ENCODE assay signal across 8 mouse cellular contexts in genomic region chr11:97357663-97358062, GRCm38 (mm10). TPM values are rescaled to one million over a fixed set of nuclear protein-coding genes. Genes with fewer than 3 reads are reported as not detected.
DNase-seq lines count a peak whose midpoint lies in the region; ATAC-seq and TF ChIP-seq lines count a peak whose summit lies in the region.
"Not testable (repeated sequence)": the region's sequence is repeated elsewhere in the genome, so short reads cannot be mapped to it uniquely, and the experiment has no call there.

No protein-coding gene starts in this region.

- not testable (repeated sequence) for ATAC-seq in Patski
- peak; percentile 67 for ATAC-seq in megakaryocyte, adult 5-6 weeks (ENCODE audit: poor library complexity, severe bottlenecking)

- 18% methylated on average over 6 of the region's 6 CpGs for WGBS in small intestine, adult 2 months

- TF ChIP-seq POLR2A in small intestine, adult 2 months (IDR thresholded peaks at IDR 0.05; ENCODE audit: low read depth, low read length), result not testable (repeated sequence)

- DNase-seq in Patski (ENCODE audit: low read depth, low spot score), result peak; percentile 33
- peak; percentile 83 for DNase-seq in cerebellum, adult 9-10 months
- DNase-seq in frontal cortex, postnatal 25 days (ENCODE audit: low spot score in 2 of 2), result peak; percentile 58 to 72
- peak; percentile 70 for DNase-seq in hindlimb bud, embryonic 11.5 days (ENCODE audit: extremely low spot score, low read depth, low spot score)
- peak; percentile 62 to 70 for DNase-seq in layer of hippocampus, postnatal 36 days
- DNase-seq in urinary bladder, postnatal 4 days (ENCODE audit: low spot score in 2 of 2), result peak; percentile 44 to 76

- CTCF ChIA-PET in Patski (lab: Charles Lee), result interaction anchor here (0.7 to 3.8 kb wide), 8 partner anchors 9 to 50 kb away, joined by 3 to 24 read pairs (median 4); no protein-coding TSS in a partner anchor

- H3K27ac ChIP-seq in small intestine, adult 2 months (ENCODE audit: insufficient read depth, low read depth, low read length), result not testable (repeated sequence)

- in situ Hi-C loops in Patski (cut with MboI; ENCODE audit: low pct_unique_long_range_greater_than_20kb), result not testable (repeated sequence)

- POLR2A ChIA-PET in Patski (lab: Charles Lee), result not testable (repeated sequence)

- not testable (repeated sequence) for H3K4me1 ChIP-seq in small intestine, adult 2 months (ENCODE audit: control insufficient read depth, insufficient read depth, insufficient read length, low read length)

- not testable (repeated sequence) for H3K4me3 ChIP-seq in small intestine, adult 2 months (ENCODE audit: low read depth, low read length)

- TF ChIP-seq CTCF in Patski (IDR thresholded peaks at IDR 0.05), result peak; percentile 80
- TF ChIP-seq CTCF in small intestine, adult 2 months (IDR thresholded peaks at IDR 0.05; ENCODE audit: extremely low read depth, insufficient read length, insufficient replicate concordance, low read depth, low read length), result peak; percentile 77; the same call in 1 of the 2 replicates

- H3K27me3 ChIP-seq in Patski; small intestine, adult 2 months (ENCODE audit: control insufficient read depth, insufficient read depth, low read length): not testable (repeated sequence)

- H3K36me3 ChIP-seq in small intestine, adult 2 months (ENCODE audit: control insufficient read depth, insufficient read depth, low read length), result not testable (repeated sequence)

RNA-seq across cellular contexts. Expression of gene Socs7, which starts 4.7 kb away (rescaled TPM):
- 21.7 TPM for polyA plus RNA-seq in Patski (2021)
- 10 to 100 TPM; 83.8 to 83.9 TPM for total RNA-seq in layer of hippocampus, postnatal 36 days (2021)
- total RNA-seq in megakaryocyte, adult 5-6 weeks (2015), result 4.0 and 4.4 TPM in 2 replicates
- total RNA-seq in megakaryocyte, adult 5-6 weeks (2017), result 7.6 and 8.5 TPM in 2 replicates
- 2.5 and 4.6 TPM in 2 replicates for polyA plus RNA-seq in small intestine, adult 2 months (2012; rRNA removed)

RNA-seq across cellular contexts. Expression of gene Gpr179, which starts 5.8 kb away (rescaled TPM):
- 0.09 TPM for polyA plus RNA-seq in Patski (2021)
- under 1 TPM; 0.23 to 0.30 TPM for total RNA-seq in layer of hippocampus, postnatal 36 days (2021)
- total RNA-seq in megakaryocyte, adult 5-6 weeks (2015), result not detected in 2 replicates
- total RNA-seq in megakaryocyte, adult 5-6 weeks (2017), result under 0.01 TPM in 1 of 2 replicates, not detected in the other
- 0.03 TPM in 2 replicates for polyA plus RNA-seq in small intestine, adult 2 months (2012; rRNA removed)

RNA-seq across cellular contexts. Expression of gene Mrpl45, which starts 42.1 kb away (rescaled TPM):
- 43.5 TPM for polyA plus RNA-seq in Patski (2021)
- total RNA-seq in layer of hippocampus, postnatal 36 days (2021), result 10 to 100 TPM; 26.8 to 27.4 TPM
- total RNA-seq in megakaryocyte, adult 5-6 weeks (2015), result 17.2 and 19.8 TPM in 2 replicates
- total RNA-seq in megakaryocyte, adult 5-6 weeks (2017), result 8.2 and 15.2 TPM in 2 replicates
- polyA plus RNA-seq in small intestine, adult 2 months (2012; rRNA removed), result 4.9 and 8.6 TPM in 2 replicates

RNA-seq across cellular contexts. Expression of gene Arhgap23, which starts 57.7 kb away (rescaled TPM):
- 16.0 TPM for polyA plus RNA-seq in Patski (2021)
- 10 to 100 TPM; 73.4 to 75.4 TPM for total RNA-seq in layer of hippocampus, postnatal 36 days (2021)
- total RNA-seq in megakaryocyte, adult 5-6 weeks (2015), result 7.7 and 9.8 TPM in 2 replicates
- 5.8 and 9.4 TPM in 2 replicates for total RNA-seq in megakaryocyte, adult 5-6 weeks (2017)
- polyA plus RNA-seq in small intestine, adult 2 months (2012; rRNA removed), result 11.1 and 12.1 TPM in 2 replicates

Comparison
In these comparisons a context has a peak if more than half of its experiments do, and no peak if none do; other contexts are left out.
1. DNase-seq: peak in every context shown above with its lines; median percentile 83 in cerebellum, adult 9-10 months; 70 in hindlimb bud, embryonic 11.5 days; 66 in layer of hippocampus, postnatal 36 days; 65 in frontal cortex, postnatal 25 days; 60 in urinary bladder, postnatal 4 days; 33 in Patski.
2. RNA of gene Socs7, which starts 4.7 kb away (total RNA-seq): 83.8 to 83.9 TPM in layer of hippocampus, postnatal 36 days; 4.0 to 8.5 TPM in megakaryocyte, adult 5-6 weeks; every median in the first group is over 4 times any median in the second.